Mouse (Mus musculus) myocyte (in vitro differentiated cells): Measurements from ENCODE around the gene Gm21962. TPM values are rescaled to one million over a fixed set of nuclear protein-coding genes. Genes with fewer than 3 reads are reported as not detected.

Experiments used
- H3K27me3 ChIP-seq: one replicate; pipeline ENCODE4 v1.6.1; 2011; ENCODE audit not compliant: control insufficient read depth, insufficient read depth, insufficient read length
- H3K36me3 ChIP-seq: one replicate; pipeline ENCODE4 v1.6.1; 2011; ENCODE audit not compliant: control insufficient read depth, insufficient read depth
- H3K4me2 ChIP-seq: one replicate; pipeline ENCODE4 v1.6.1; 2011; ENCODE audit warnings: low read depth, control low read depth
- H3K4me3 ChIP-seq: one replicate; pipeline ENCODE4 v1.5.1; 2011; ENCODE audit warnings: mild to moderate bottlenecking, control low read depth, moderate library complexity
- H3K79me2 ChIP-seq: one replicate; pipeline ENCODE4 v1.6.1; 2011; ENCODE audit not compliant: control insufficient read depth, insufficient read depth
- H3ac ChIP-seq: one replicate; pipeline ENCODE4 v1.6.1; 2011; ENCODE audit not compliant: control insufficient read depth, insufficient read length
- CEBPB ChIP-seq: IDR thresholded peaks from 2 replicates; pipeline ENCODE4 v1.6.1; 2011; ENCODE audit warnings: mild to moderate bottlenecking, moderate library complexity; ENCODE audit not compliant: poor library complexity, insufficient read depth, severe bottlenecking
- E2F4 ChIP-seq: IDR thresholded peaks from one replicate; pipeline ENCODE4 v1.6.1; 2011; ENCODE audit warnings: mild to moderate bottlenecking, control low read depth, moderate library complexity; ENCODE audit not compliant: insufficient read depth
- MAX ChIP-seq: IDR thresholded peaks from one replicate; pipeline ENCODE4 v1.6.1; 2011; ENCODE audit warnings: low read depth, mild to moderate bottlenecking, control low read depth
- MYOD1 ChIP-seq, 3 experiments: IDR thresholded peaks; one replicate each; pipeline ENCODE4 v1.6.1; 2011; ENCODE audit warnings: control low read depth in 2 of 3, low read depth in 2 of 3, mild to moderate bottlenecking in 2 of 3, moderate library complexity in 1 of 3; ENCODE audit not compliant: insufficient read length in 2 of 3, control insufficient read depth in 1 of 3
- MYOG ChIP-seq, 3 experiments: IDR thresholded peaks; one replicate each; pipeline ENCODE4 v1.6.1; 2011; ENCODE audit warnings: control low read depth in 2 of 3, low read depth in 2 of 3, mild to moderate bottlenecking in 2 of 3; ENCODE audit not compliant: insufficient read length in 2 of 3, control insufficient read depth in 1 of 3, insufficient read depth in 1 of 3
- POLR2A ChIP-seq: IDR thresholded peaks from one replicate; pipeline ENCODE4 v1.6.1; 2011; ENCODE audit warnings: low read depth, mild to moderate bottlenecking, control low read depth, moderate library complexity; ENCODE audit not compliant: insufficient read length
- POLR2AphosphoS2 ChIP-seq: IDR thresholded peaks from one replicate; pipeline ENCODE4 v1.6.1; 2011; ENCODE audit warnings: low read depth, control low read depth; ENCODE audit not compliant: insufficient read length
- REST ChIP-seq: IDR thresholded peaks from one replicate; pipeline ENCODE4 v1.6.1; 2011; ENCODE audit warnings: mild to moderate bottlenecking, control low read depth, moderate library complexity; ENCODE audit not compliant: insufficient read depth, insufficient read length
- SRF ChIP-seq: IDR thresholded peaks from one replicate; pipeline ENCODE4 v1.6.1; 2011; ENCODE audit warnings: low read depth; ENCODE audit not compliant: control insufficient read depth, insufficient read length
- TCF12 ChIP-seq: IDR thresholded peaks from one replicate; pipeline ENCODE4 v1.6.1; 2011; ENCODE audit warnings: mild to moderate bottlenecking, control low read depth; ENCODE audit not compliant: poor library complexity, insufficient read depth, severe bottlenecking
- TCF3 ChIP-seq: IDR thresholded peaks from one replicate; pipeline ENCODE4 v1.6.1; 2011; ENCODE audit warnings: low read depth, control low read depth; ENCODE audit not compliant: insufficient read length
- USF1 ChIP-seq: IDR thresholded peaks from one replicate; pipeline ENCODE4 v1.6.1; 2011; ENCODE audit warnings: low read depth, mild to moderate bottlenecking, control low read depth, moderate library complexity
- polyA plus RNA-seq: library from polyadenylated mRNA; unstranded; fragments of >200 nt; fragmentation: generic; extraction: Trizol; gene quantifications from one replicate; pipeline ENCODE4 v1.2.1, GENCODE M21; 2012; ENCODE audit warnings: missing spikeins

The Gm21962 gene
- polyA plus RNA-seq, 1 experiment, result not detected

GRCm38 (mm10) chr3:137644947-137645346 is 26.4 kb upstream of the Gm21962 start:
- no peak for TF ChIP-seq USF1
- Histone ChIP-seq H3K4me2 (no peak overlapping the region), H3K36me3 (no peaks in the 10 kb centered on the region), H3K79me2 (no peaks in the 10 kb centered on the region), H3K27me3 (no peaks in the 10 kb centered on the region), H3ac (no peak overlapping the region), H3K4me3 (no peak overlapping the region)

- Histone ChIP-seq H3ac (no peak overlapping the region), H3K79me2 (no peaks in the 10 kb centered on the region), H3K4me2 (no peak overlapping the region), H3K27me3 (no peaks in the 10 kb centered on the region), H3K36me3 (no peaks in the 10 kb centered on the region), H3K4me3 (no peak overlapping the region)
- no peak for TF ChIP-seq CEBPB
- no peak for TF ChIP-seq USF1
These were observed 23.8 kb upstream of the Gm21962 start for GRCm38 (mm10) chr3:137647427-137648100.

DNA sequence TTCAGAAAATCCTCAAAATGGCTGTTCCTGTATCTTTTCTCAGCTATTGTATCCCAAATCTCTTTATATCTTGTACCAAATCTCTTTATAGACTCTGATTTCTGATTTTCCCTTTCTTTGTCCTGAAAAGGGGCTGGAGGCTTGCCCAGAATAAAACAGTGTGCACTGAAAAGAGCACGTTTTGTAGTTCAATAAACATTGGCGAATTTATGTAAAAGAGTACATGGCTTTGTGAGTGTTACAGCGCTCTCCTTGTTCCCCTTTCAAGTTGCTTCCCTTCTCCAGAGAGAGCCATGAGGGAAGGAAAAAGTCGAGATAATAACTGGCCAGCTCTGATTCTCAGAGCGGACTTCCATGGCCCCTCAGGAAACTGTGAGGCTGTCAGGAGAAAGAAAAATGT is 22.2 kb upstream of the Gm21962 start:
- Histone ChIP-seq H3ac (no peak overlapping the region), H3K4me2 (no peak overlapping the region), H3K79me2 (no peaks in the 10 kb centered on the region), H3K36me3 (no peaks in the 10 kb centered on the region), H3K4me3 (no peak overlapping the region), H3K27me3 (no peaks in the 10 kb centered on the region)
- TF ChIP-seq SRF, result no peak
- TF ChIP-seq TCF3, result no peak
- no peak for TF ChIP-seq REST
- TF ChIP-seq CEBPB, result no peak
- TF ChIP-seq USF1, result no peak

- Histone ChIP-seq H3ac (no peak overlapping the region), H3K36me3 (no peaks in the 10 kb centered on the region), H3K4me2 (no peak overlapping the region), H3K4me3 (no peak overlapping the region), H3K79me2 (no peaks in the 10 kb centered on the region), H3K27me3 (no peaks in the 10 kb centered on the region)
- TF ChIP-seq POLR2AphosphoS2 (no peak), MYOG (IDR thresholded peaks at IDR 0.05; ENCODE audit: control insufficient read depth in 1 of 3, insufficient read depth in 1 of 3, insufficient read length in 2 of 3, low read depth in 2 of 3) (no peak), REST (no peak), USF1 (no peak), POLR2A (no peak), SRF (no peak)
These were observed 18.5 kb upstream of the Gm21962 start for GRCm38 (mm10) chr3:137652853-137653252.

- Histone ChIP-seq H3K27me3 (no peaks in the 10 kb centered on the region), H3K4me3 (no peak overlapping the region), H3K79me2 (no peaks in the 10 kb centered on the region), H3ac (no peak overlapping the region), H3K4me2 (no peak overlapping the region), H3K36me3 (no peaks in the 10 kb centered on the region)
- TF ChIP-seq USF1 (no peak), TCF3 (no peak), REST (no peak), SRF (no peak), TCF12 (no peak), MYOG (IDR thresholded peaks at IDR 0.05; ENCODE audit: control insufficient read depth in 1 of 3, insufficient read depth in 1 of 3, insufficient read length in 2 of 3, low read depth in 2 of 3) (no peak), POLR2AphosphoS2 (no peak), MYOD1 (IDR thresholded peaks at IDR 0.05; ENCODE audit: control insufficient read depth in 1 of 3, insufficient read length in 2 of 3, low read depth in 2 of 3) (no peak), POLR2A (no peak), CEBPB (no peak), MAX (no peak), E2F4 (no peak)
These were observed 9.6 kb downstream of the Gm21962 start for GRCm38 (mm10) chr3:137680923-137681322.
